Mouse (Mus musculus): Measurements from ENCODE around the gene Rspry1. TPM values are rescaled to one million over a fixed set of nuclear protein-coding genes. Genes with fewer than 3 reads are reported as not detected.

The Rspry1 gene
- polyA plus RNA-seq, 1 experiment = 4.8 TPM

DNA sequence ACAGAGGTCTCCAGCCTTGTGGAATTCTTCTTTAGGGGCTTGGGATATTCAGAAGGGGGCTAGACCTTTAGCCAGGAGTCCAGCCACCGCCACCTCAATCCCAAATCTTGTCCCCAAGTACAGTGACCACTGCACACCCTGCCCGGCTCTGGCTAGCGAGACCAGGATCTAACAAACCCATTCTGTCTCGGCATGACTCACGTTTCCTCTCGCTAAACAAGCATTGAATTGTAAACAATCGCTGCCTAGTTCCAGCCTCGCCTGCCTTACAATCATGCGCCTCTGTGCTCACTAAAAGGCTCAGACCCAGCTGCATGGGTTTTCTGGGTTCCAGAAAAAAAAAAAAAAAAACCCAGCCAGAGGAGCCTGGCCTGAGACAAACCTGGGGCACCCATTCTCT lies 76.8 kb downstream of the Rspry1 start:
- DNase-seq (ENCODE audit: low read depth, low spot score) = no peak
- 15% methylated on average over 9 of the region's 9 CpGs for WGBS

DNA sequence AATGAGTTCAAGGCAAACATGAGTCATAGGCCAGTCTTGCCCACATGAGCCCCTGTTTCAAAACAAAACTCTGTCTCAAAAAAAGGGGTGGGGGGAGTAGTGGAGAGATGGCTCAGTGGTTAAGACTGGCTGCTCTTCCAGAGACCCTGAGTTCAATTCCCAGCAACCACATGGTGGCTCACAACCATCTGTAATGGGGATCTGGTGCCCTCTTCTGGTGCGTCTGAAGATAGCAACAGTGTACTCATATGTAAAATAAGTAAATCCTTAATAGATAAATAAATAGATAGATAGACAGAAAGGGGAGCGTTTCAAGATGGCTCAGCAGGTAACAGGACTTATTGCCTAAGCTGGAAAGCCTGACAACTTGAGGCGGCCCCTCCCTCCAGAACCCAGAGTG lies 78.7 kb downstream of the Rspry1 start:
- 91% methylated on average over 3 of the region's 3 CpGs for WGBS
- no peak for DNase-seq (ENCODE audit: low read depth, low spot score)

DNA sequence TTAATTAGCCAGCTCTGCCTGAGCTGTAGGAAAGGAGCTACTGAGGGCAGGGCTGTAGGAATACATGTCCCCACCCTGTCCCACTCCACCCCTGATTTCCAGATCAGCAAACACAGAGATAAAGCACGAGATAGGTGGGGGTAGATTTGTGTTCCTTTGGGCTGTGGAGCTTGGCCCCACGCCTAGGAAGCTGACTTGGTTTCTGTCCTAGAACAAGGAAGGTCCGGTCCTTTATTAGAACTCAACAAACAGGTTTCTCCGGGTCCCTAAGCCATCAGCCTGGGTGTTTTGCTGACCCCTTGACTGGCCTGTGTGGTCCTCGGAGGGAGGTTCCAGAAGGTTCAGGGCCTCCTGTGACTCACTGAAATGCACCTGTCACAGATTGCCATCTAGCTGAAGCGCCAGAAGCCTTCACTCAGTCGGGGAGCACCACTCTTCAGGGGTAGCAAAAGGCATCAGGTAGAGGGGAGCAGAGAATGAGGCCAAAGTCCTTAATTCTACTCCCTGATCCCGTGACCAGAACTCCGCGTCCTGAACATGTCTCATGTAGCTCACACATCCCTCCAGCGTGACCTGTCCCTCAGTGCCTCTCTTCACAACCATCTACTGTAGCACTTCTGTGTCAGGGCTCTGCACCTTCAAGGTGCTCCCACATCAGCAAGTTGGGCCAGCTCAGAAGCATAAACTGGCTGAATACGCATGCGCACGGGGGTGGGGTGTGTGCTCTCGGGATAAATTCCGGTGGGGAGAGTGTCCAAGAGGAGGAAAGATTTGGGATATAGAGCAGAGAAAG lies 81.2 kb downstream of the Rspry1 start:
- 27% methylated on average over 16 of the region's 16 CpGs for WGBS
- no peak for DNase-seq (ENCODE audit: low read depth, low spot score)

DNA sequence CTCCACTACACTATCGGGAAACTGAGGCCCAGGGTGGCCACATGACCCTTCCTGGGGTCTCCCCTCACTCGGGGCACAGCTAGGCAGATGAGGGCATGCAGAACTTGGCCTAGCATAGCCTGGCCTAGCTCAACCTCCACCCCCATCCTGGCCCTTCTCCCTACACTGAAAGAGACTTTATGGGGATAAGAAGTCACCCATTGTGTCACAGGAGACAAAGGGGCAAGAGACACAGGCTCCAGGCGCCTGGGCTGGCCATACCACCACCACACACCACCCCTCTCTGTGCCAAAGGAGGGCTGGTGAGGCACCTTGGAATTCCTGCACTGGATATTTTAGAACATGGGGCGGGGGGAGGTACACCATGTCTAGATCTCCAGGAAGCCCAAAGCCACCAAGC lies 82.5 kb downstream of the Rspry1 start:
- 69% methylated on average over 4 of the region's 4 CpGs for WGBS
- DNase-seq (ENCODE audit: low read depth, low spot score) = no peak

DNA sequence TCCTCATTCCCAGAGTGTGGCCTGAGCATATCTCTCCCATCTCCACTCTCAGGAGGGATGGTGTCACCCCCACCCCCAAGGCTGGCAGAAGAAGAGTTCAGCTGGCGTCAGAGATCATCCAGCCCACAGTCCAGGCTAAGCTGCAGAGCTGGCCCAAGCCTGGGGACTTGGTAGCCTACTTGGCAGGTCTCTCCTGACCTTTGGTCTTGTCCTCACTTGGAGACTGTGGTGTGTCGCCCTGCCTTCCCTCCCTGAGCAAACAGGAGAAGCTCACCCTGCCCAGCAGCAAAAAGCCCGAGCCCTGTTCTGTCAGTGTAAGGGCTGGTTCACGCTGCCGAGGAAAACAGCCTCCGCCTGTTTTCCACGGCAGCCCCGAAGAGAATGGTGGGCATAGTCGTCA lies 84.2 kb downstream of the Rspry1 start:
- DNase-seq (ENCODE audit: low read depth, low spot score) = no peak
- 27% methylated on average over 9 of the region's 9 CpGs for WGBS

DNA sequence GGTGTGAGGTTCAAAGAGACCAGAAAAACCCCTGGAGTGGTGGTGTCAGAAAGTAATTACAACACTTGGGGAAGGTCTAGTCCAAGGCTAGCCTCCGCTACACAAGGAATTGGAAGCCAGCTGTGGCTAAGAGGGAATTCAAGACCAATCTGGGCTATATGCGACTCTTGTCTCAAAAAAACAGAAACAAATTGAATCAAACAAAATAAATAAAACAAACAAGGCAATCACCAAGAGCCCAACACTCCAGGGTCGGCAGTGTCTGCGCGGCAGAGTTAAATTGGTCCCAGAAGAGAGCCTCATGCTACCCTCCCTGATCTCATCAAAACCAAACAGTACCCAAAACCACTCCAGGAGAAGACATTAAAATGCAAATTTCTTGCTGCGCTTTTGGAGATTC lies 93.0 kb downstream of the Rspry1 start:
- DNase-seq (ENCODE audit: low read depth, low spot score) = no peak
- 60% methylated on average over 6 of the region's 6 CpGs for WGBS

DNA sequence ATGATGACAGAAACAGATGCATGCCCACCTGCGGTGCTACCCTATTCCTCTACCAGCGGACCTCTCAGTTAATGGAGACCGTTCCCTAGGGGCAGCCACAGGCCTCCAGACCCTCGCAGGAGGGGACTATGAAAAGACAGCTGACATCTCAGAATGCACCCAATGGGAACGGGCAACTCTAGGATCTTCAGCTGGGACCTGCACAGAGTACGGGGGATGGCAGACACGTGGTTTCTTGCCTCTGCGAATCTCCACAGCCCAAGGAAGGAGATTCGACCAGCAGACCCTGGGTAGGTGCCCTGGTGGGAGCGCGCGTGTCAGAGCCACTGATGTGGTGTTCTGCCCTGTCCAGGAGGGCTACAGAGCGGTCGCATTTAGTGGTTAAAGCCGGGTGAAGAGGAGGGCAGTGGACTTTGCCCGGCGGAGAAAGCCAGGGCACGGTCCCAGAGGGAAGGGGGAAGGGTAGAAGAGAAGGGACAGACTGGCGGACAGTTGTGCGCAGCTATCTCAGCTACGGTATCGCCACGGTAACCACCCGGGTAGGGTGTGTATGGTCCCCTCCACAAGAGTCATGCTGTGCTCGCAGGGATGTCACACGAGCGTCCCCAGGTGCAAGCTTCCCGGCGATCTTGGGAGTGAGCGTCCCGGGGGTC lies 93.7 kb downstream of the Rspry1 start:
- DNase-seq (ENCODE audit: low read depth, low spot score) = no peak
- WGBS = 5% methylated on average over 31 of the region's 31 CpGs

DNA sequence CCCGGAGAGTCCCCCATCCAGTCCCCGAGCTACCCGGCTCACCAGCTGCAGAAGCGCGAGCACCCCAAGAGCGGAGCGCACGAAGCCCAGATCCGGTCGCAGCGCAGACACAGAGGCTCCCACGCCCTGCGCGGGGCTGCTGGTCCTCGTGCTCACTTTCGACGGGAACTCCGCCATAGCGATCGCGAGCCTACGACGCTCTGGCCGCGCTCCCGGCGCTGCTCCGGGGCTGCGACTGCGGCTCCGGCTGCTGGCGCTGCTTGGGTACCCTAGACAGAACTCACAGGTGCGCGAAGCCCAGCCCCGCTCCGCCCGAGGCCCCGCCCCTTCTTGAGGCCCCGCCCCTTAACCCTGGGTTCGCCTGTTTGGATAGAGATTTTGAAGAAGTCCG lies 94.3 kb downstream of the Rspry1 start, which contains the start of gene Pllp:
TSS of gene Pllp (minus strand) at position 285 of the 391 bp plus-strand sequence.
- under 1% methylated on average over 41 of the region's 41 CpGs for WGBS
- DNase-seq (ENCODE audit: low read depth, low spot score) = no peak

DNA sequence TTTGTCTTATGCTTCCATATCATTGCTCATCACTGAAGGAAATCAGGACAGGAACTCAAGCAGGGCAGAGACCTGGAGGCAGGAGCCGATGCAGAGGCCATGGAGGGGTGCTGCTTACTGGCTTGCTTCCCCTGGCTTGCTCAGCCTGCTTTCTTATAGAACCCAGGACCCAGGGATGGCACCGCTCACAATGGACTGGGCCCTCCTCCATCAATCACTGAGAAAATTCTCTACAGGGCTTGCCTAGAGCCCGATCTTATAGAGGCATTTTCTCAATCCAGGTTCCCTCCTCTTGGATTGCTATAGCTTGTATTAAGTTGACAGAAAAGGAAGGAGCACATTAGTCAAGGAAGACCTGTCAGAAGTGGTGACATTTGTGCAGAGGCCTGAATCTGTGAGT lies 94.8 kb downstream of the Rspry1 start:
- no peak for DNase-seq (ENCODE audit: low read depth, low spot score)
- WGBS = 63% methylated on average over 3 of the region's 3 CpGs

DNA sequence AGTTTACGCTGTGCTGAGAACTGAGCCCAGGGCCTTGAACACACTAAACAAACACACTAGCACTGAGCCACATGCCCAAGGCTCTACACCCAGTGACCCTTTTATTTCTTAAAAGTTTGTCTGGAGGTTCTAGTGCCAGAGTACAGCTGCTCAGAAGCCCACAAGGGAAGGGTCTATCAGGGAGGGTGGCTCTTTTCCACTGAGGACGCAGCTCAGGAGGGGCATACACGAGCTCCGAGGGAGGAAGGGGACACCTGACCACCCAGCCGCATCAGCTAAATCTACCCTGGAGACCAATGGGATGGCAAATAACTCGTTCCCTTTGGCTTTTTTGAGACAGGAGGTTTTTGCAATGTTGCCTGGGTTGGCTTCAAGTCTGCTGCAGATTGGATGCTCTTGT lies 96.2 kb downstream of the Rspry1 start:
- 93% methylated on average over 6 of the region's 6 CpGs for WGBS
- no peak for DNase-seq (ENCODE audit: low read depth, low spot score)

DNA sequence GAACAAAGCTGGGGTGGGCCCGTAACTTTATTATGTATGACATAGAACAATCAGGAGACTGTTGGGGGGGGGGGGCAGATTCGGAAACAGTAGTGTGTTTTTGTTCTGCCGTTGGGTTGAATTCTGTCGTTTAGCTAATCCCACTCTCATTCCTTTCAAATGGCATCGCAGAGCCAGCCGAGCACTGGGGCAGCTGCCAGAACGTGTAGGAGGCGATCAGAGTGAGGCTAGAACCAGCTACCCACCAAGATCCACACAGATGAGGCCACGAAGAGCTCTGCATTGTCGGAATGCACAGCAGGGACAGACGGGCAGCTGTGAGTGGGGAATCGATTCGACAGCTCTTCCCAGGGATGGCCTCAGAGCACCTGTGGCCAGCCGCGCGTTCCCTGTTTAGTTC lies 97.6 kb downstream of the Rspry1 start:
- DNase-seq (ENCODE audit: low read depth, low spot score) = no peak
- 82% methylated on average over 16 of the region's 16 CpGs for WGBS

DNA sequence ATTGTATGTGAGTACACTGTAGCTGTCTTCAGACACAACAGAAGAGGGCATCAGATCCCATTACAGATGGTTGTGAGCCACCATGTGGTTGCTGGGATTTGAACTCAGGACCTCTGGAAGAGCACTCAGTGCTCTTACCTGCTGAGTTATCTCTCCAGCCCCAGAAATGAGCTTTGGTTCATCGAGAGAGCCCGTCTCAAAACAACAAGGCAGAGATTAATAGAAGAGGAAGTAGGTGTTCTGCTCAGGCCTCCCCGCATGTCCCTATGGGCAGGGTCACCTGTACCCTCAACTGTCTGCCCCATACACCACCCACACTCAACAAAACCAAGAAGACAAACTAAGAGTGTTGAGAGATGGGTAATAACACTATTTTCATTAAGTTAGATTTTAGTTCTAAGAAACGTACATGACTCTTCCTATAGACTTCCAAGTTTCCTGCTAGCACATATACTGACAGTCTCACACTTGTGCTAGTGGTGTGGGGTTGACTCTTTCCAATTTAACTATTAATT lies 98.7 kb downstream of the Rspry1 start:
- DNase-seq (ENCODE audit: low read depth, low spot score) = no peak
- 86% methylated on average over 4 of the region's 4 CpGs for WGBS

DNA sequence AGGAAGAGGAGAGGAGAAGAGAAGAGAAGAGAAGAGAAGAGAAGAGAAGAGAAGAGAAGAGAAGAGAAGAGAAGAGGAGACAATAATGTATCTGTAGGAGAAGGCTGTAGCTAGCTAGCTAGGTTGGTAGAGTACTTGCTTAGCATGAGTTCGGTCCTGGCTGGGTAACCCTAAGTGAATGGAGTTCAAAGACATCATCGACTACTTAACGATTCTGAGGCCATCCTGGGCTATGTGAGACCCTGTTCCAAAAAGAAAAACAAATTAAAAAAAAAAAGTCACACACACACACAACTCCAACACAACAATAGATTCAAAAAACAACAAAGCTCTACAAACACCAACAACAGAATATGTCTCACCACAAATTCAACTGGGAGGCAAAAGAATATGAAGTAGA lies 100.4 kb downstream of the Rspry1 start:
- 56% methylated on average over 3 of the region's 3 CpGs for WGBS
- DNase-seq (ENCODE audit: low read depth, low spot score) = no peak

DNA sequence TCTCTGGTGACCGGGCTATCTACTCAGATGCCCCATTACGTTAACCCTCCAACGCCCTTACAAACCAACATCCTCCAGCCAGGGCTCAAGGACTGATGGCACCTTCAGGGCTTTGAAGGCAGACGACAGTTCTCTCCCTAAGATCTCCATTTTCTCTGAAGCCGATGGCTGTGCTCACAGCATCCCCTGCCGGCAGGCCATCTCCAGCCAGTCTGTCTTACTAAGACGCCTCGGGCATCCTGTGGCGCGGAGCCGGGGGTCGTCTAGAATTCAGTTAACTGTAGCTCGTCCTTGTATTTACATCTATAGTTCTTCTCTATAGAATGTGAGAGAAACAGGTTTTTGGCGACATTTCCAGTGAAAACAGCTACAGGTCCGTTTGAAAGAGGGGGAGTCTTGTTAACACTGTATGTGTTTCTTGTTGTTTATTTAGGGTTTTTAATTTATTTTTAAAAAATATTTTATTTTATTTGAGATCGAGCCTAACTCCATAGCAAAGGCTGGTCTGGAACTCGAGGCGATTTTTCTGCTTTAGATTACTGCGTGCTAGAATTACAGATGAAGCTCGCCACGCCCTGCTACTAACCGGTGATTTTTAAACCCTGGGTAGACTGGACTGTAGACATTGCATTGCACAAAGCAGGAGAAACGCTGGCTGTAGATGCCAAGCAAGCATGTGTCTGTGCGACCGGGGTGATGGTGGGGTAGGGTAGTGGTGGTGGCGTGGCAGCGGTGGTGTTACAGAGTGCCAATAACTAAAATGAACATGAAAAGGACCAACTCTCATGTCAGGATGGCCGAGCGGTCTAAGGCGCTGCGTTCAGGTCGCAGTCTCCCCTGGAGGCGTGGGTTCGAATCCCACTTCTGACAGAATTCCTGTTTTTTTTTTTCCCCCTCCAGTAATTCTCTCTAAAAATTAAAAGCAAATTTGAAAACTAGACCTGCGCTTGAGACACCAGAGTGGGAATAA lies 101.4 kb downstream of the Rspry1 start:
- no peak for DNase-seq (ENCODE audit: low read depth, low spot score)
- under 1% methylated on average over 35 of the region's 35 CpGs for WGBS

DNA sequence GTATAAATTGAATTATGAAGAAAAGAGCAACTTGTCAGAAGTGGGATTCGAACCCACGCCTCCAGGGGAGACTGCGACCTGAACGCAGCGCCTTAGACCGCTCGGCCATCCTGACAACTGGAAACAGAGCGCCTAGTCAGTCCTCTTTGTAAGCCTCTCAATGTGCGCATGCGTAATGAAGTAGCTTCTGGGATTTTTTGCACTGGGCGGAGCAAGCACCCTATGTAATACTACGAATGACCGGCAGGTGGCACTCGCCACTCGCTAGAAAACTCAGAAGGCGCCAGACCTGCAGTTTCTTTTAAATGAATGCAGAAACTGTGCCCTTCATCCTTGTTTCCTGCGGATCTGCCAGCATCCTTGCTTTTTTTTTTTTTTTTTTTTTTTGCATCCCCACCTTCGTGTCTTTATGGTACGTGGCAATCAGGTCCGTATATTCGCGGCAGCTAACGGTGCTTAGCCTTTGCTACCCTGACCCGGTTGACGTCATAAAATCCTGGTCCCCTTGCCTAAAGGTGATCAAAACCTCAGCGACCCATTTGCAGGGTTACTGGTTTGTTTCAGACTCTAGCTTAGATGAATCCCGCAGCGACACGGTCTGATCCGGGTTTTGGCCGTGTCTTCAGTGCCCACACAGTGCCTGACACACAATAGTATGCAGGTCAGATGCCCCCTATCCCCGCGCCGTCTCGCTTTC lies 102.4 kb downstream of the Rspry1 start:
- under 1% methylated on average over 35 of the region's 35 CpGs for WGBS
- peak; percentile 93 for DNase-seq (ENCODE audit: low read depth, low spot score)

DNA sequence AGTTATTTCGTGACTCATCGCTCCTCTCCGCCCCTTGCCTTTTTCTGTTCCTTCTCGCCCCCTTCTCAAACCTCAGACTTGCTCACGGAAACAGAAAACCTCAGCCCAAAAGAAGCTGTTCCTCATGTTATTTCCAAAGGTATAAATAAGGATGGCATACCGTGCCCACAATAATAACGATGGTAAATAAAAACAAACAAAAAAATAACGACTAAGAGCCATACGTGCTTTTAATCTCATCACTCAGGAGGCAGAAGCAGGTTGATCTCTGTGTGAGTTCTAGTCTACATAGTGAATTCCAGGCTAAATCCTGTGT lies 102.9 kb downstream of the Rspry1 start:
- no peak for DNase-seq (ENCODE audit: low read depth, low spot score)
- WGBS = 12% methylated on average over 9 of the region's 9 CpGs

DNA sequence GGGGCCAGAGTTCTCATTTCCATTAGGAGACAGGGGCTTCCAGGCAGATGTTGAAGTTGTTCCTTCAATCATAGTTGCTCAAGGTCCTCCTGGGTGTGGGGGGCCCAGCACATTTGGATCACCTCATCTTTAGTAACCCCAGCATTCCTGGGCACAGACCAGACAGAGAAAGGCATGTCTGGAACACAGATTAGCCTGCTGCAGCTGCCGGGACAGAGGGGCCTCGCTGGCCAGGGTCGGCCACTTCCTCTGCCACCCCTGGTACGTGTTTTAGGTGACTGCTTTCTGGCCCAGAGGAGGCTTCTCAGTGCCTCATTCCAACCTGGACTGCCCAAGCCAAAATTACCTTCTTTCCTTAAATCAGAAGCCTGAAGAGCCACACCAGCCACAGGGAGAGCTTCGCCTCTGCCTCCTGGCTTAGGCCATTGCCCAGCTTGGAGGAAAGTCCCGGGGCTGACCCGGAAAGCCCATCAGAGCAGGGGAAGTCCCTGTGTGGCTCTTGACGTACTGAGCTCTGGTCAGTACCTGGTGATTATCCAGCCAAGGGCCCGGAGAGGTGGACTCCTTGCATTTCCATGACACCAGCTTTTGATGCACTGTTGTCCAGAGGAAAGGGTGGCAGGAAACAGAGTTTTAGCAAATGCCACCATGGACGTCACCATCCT lies 104.0 kb downstream of the Rspry1 start:
- no peak for DNase-seq (ENCODE audit: low read depth, low spot score)
- WGBS = 83% methylated on average over 10 of the region's 10 CpGs

DNA sequence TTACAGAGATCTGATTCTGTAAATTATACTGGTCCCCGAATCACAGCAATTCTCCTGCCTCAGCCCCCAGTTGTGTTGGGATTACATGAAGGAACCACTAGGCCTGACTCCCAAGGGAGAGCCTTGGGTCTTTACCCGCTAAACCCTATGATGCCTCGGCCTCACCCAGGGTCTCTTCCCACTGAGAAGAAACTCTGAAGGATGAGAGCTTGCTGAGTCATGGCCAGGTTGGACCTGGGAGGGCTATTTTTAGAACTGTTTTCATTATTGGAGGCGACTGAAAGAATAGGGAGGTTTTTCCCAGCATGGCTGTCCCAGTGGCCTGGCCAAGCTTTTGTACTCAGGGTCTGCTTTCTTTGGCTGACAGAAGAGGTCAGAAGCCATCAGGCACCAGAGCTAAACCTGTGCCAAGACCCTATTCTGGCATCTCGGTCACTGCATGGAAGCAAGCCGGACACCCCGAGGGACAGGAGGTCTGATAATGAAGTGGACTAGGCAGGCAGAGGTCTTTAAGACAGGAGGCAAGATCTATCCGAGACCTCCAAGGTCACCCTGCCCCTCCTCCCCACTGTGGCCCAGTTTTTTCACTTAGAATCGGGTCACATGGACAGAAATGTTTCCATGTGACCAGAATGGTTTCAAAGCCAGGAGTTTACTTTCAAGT lies 105.1 kb downstream of the Rspry1 start:
- DNase-seq (ENCODE audit: low read depth, low spot score) = no peak
- 74% methylated on average over 9 of the region's 9 CpGs for WGBS

Data from large intestine, adult 2 months (tissue).